Mouse (Mus musculus) embryonic fibroblast, embryonic 13.5 days (primary cell): Measurements from ENCODE around the gene Vwa3b. TPM values are rescaled to one million over a fixed set of nuclear protein-coding genes. Genes with fewer than 3 reads are reported as not detected.

Source experiments
- H3K27ac ChIP-seq: 2 replicates; pipeline ENCODE4 v1.5.1; 2012; ENCODE audit warnings: low read length, control low read depth, inconsistent platforms; ENCODE audit not compliant: insufficient read depth
- H3K4me1 ChIP-seq: 2 replicates; pipeline ENCODE4 v1.6.1; 2011; ENCODE audit warnings: low read length; ENCODE audit not compliant: control insufficient read depth, insufficient read depth
- H3K4me3 ChIP-seq: 2 replicates; pipeline ENCODE4 v1.5.1; 2011; ENCODE audit warnings: mild to moderate bottlenecking, control low read depth, low read length; ENCODE audit not compliant: insufficient read depth
- CTCF ChIP-seq: IDR thresholded peaks from 2 replicates; pipeline ENCODE4 v1.5.1; 2011; ENCODE audit warnings: mild to moderate bottlenecking, control low read depth, low read length, moderate library complexity, borderline replicate concordance; ENCODE audit not compliant: insufficient read depth
- POLR2A ChIP-seq: IDR thresholded peaks from 2 replicates; pipeline ENCODE4 v1.6.1; 2011; ENCODE audit warnings: low read depth, mild to moderate bottlenecking, control low read depth, low read length, moderate library complexity
- polyA plus RNA-seq: library from polyadenylated mRNA; stranded (reverse); fragments of >200 nt; gene quantifications from 2 replicates; pipeline ENCODE4 v1.2.4, GENCODE M21; 2011; ENCODE audit warnings: low read depth; ENCODE audit not compliant: missing spikeins, insufficient read length

Gene Vwa3b
- polyA plus RNA-seq, 1 experiment = 0.39 TPM

DNA sequence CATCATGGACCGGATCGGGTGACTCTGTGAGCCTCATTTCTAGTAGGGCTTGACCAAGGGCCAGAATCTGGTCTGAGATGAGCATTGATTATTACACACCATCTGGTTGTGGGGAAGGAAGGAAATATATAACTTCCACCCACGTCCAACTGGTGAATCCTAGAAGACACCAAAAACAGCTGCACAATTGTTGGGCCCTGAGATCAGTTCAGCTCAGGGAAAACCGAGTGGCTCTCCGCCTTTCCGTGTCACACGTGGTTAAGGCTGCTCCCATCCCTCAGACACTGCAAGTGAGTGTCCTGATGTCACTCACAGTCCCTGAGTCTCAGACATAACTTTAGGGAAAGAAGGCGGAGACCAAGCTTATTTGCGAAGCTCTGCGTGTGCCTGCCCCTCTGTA lies 16.5 kb upstream of the Vwa3b start:
- H3K4me3 ChIP-seq = no peak overlapping the region
- TF ChIP-seq CTCF (no peak), POLR2A (no peak)
- H3K4me1 ChIP-seq = no peaks in the 10 kb centered on the region
- H3K27ac ChIP-seq = no peak overlapping the region

DNA sequence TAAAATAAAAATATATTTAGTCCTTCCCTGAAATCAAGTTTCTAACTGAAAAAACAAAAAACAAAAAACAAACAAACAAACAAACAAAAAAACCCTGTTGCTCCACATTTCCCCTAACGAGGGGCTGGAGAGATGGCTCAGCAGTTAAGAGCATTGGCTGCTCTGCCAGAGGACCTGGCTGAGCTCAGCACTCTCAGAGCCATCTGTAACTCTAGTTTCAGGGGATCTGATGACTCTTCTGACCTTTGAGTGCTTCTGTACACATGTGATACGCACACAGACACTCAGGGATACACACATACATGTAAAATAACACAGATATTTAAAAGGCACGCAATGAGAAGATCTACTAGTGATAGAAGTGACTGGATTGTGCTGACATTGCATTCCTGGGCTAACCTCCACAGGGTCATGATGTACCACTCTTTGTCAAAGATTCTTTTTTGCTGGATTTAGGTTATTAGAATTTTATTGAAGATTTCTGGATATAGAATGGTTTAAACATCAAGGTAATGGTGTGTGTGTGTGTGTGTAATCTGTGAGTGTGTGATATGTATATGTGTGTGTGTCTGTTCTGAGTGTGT lies 14.7 kb upstream of the Vwa3b start:
- H3K4me3 ChIP-seq = no peak overlapping the region
- no peaks in the 10 kb centered on the region for H3K4me1 ChIP-seq
- TF ChIP-seq CTCF = no peak
- TF ChIP-seq POLR2A = no peak
- no peak overlapping the region for H3K27ac ChIP-seq

DNA sequence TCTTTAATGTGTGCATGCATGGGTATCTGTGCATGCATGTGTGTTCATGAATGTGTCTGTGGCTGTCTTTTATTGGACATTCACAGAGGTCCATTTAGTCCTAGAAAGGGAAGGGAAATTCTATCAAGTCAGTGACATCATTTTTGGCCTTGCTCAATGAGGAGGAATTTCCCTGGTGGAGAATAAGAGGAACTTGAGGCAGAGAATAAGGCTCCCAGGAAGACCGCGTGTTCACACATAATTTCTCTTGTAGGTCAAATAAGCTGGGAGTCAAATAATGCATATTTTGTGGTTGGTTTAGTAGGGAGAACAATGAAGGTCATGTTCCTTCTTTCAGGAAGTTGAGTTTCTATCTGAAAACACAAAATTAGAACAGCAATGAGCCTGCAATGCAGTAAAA lies 13.4 kb upstream of the Vwa3b start:
- no peak overlapping the region for H3K4me3 ChIP-seq

DNA sequence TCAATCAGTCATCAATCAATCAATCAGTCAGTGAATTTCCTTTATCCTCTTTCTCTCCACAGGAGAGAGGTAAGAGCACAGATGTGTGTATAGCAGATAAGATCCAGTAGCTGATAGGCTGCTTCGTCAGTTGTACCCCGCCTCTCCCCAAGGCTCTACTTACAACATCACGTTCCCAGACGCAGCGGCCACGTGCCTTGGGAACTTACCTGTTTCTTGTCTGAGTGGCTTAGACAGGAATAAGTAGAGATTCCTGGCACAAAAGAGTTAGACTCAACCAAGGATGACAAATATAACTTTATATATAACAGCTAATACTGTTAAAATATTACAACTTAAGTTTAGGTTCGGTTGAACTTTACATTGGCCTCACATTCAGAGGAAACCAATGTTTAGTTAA lies 12.7 kb upstream of the Vwa3b start:
- TF ChIP-seq POLR2A (no peak), CTCF (no peak)
- H3K27ac ChIP-seq = no peak overlapping the region
- H3K4me1 ChIP-seq = no peaks in the 10 kb centered on the region
- H3K4me3 ChIP-seq = no peak overlapping the region

More for the DNA sequence above, 13.4 kb upstream of the Vwa3b start:
- Histone ChIP-seq H3K4me1 (no peaks in the 10 kb centered on the region), H3K27ac (no peak overlapping the region)
- TF ChIP-seq CTCF (no peak), POLR2A (no peak)

DNA sequence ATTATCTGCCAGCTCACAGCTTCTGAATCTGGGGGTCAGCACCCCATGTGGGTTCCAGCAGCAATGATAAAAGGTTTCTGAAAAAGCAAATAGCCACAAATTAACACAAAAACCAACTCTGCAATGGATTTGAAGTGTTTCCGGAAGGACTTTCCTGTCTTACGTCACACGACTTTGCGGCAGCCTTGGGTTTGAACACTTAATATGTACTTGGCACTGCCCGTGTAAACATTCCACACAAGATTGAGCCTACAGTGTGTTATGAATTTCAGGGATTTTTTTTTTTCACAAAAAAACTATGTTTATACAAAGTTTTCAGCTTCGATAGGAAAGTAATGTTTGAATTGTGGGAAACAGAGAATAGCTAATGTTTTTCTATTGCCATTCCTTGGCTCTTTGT lies 7.4 kb upstream of the Vwa3b start:
- H3K27ac ChIP-seq = no peak overlapping the region
- H3K4me3 ChIP-seq = no peak overlapping the region
- H3K4me1 ChIP-seq = no peaks in the 10 kb centered on the region
- no peak for TF ChIP-seq CTCF

- TF ChIP-seq POLR2A = no peak
These were observed 3.7 kb upstream of the Vwa3b start for GRCm38 (mm10) chr1:37022704-37023103.

GRCm38 (mm10) chr1:37024736-37025135 lies 1.7 kb upstream of the Vwa3b start:
- TF ChIP-seq CTCF (no peak), POLR2A (no peak)
- H3K4me1 ChIP-seq = no peaks in the 10 kb centered on the region
- no peak overlapping the region for H3K4me3 ChIP-seq

More at GRCm38 (mm10) chr1:37022704-37023103, 3.7 kb upstream of the Vwa3b start:
- Histone ChIP-seq H3K27ac (no peak overlapping the region), H3K4me3 (no peak overlapping the region), H3K4me1 (no peaks in the 10 kb centered on the region)

GRCm38 (mm10) chr1:37025376-37025775 lies 1.0 kb upstream of the Vwa3b start:
- H3K4me3 ChIP-seq = no peak overlapping the region
- TF ChIP-seq POLR2A = no peak
- no peak for TF ChIP-seq CTCF
- no peak overlapping the region for H3K27ac ChIP-seq
- no peaks in the 10 kb centered on the region for H3K4me1 ChIP-seq

More at GRCm38 (mm10) chr1:37024736-37025135, 1.7 kb upstream of the Vwa3b start:
- no peak overlapping the region for H3K27ac ChIP-seq

- no peaks in the 10 kb centered on the region for H3K4me1 ChIP-seq
- H3K4me3 ChIP-seq = no peak overlapping the region
- H3K27ac ChIP-seq = no peak overlapping the region
- TF ChIP-seq CTCF (no peak), POLR2A (no peak)
These were observed 470 bp downstream of the Vwa3b start for GRCm38 (mm10) chr1:37026866-37027265.

DNA sequence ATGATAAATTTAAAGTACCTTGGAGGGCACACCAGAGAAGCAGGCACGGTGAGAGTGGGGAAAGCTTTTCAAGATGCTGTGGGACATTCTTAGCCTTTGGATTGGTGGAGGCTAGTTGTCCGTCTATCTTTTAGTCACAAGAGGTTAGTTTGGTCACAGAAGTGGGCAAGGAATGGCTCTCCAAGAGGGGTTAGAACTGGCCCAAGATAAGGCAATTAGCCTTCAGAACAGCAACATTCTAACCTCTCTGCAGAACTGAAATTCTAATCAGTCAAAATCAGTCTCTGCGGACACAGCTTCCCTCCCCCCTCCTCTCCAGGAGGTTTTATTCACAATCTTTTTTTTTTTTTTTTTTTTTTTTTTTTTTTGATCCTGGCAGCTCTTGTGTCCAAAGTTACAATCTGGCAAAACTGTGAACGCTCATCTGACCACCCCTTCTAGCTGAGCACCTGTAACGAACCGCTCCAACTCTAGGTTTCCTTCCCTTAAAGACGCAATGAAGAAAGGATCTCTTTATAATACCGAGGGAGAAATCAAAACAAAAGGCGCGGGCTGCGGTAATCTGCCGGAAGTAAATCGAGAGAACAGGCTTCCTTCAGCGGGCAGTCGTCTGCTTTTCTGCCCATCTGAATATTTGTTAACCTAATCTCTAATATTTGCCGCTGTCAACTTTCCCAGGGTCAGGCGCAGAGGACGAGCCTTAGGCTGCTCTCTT lies 2.2 kb downstream of the Vwa3b start:
- TF ChIP-seq CTCF = no peak
- TF ChIP-seq POLR2A = no peak
- Histone ChIP-seq H3K4me1 (no peaks in the 10 kb centered on the region), H3K27ac (no peak overlapping the region), H3K4me3 (peak overlapping the region; percentile 53)

- H3K4me3 ChIP-seq = peak overlapping the region; percentile 53
- H3K4me1 ChIP-seq = no peaks in the 10 kb centered on the region
- peak overlapping the region; percentile 69 for H3K27ac ChIP-seq
- TF ChIP-seq POLR2A = peak; percentile 13; the same call in 1 of the 2 replicates
- TF ChIP-seq CTCF = no peak
These were observed 2.9 kb downstream of the Vwa3b start for GRCm38 (mm10) chr1:37029154-37029907.
